Mouse (Mus musculus) gonadal fat pad, adult 2 months (tissue): ENCODE results near the gene Nme7. TPM values are rescaled to one million over a fixed set of nuclear protein-coding genes. Genes with fewer than 3 reads are reported as not detected.

Experiments
- DNase-seq: peaks from one replicate; pipeline ENCODE4 v3.0.0-alpha.2; 2012; ENCODE audit warnings: low read depth
- polyA plus RNA-seq: library from polyadenylated mRNA; depleted of rRNA; stranded (reverse); fragments of >200 nt; gene quantifications from 2 replicates; pipeline ENCODE4 v1.2.3, GENCODE M21; 2012

The Nme7 gene
- polyA plus RNA-seq, 1 experiment: 9.6 TPM

DNA sequence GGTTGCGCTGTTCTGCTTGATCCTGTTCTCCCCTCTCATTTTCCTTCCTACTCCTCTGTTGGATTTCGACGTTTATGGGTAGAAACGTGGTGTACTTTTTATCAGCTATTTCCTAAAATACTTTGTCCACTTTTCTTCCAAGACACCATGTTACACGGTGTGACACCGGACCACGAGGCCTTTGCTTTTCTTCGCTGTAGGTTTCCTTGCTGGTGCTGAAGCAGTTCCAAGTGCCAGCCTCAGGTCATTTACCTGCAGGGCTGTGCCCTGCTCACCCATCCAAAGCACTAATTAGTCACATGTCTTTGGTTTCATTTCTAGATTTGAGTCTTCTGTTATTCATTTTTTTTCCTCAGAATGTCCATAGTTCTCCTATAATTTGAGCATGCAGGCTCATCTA is 79.7 kb downstream of the Nme7 start:
- no peak for DNase-seq

DNA sequence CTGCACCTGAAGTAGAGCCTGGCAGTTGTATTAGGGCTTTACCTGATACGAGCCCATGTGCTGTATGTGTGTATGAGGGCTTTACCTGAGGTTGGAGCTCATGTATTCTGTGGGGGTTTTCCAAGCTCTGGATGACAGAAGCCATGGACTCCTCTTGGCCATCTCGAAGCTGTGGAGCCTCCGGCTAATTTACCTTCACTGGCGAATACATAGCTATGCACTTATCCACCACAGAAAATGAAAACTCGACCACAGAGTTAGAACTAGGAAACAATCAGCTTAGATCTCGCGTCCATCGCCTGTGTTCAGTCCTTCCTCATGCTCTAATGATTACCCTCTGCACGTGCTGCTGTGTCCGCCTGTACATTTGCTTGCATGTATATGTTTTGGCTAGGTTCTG is 80.4 kb downstream of the Nme7 start:
- no peak for DNase-seq

DNA sequence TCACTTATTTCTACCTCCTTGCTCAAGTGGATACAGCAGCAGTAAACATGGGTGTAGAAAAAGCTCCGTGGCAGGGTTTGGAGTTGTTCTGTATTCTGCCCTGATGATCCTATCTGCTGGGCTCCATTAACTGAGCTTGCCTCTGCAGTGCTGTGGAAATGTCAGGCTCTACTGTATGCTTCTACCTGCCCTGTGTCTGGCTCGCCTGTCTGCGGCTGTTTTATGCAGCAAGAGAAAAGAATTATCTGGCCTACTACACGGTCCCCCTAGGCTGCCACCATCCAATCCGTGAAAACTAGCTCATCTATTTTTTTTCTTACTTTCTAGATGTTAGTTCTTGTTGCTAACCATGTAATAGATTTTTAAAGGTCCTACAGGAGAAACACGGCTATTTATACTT is 81.1 kb downstream of the Nme7 start:
- no peak for DNase-seq

DNA sequence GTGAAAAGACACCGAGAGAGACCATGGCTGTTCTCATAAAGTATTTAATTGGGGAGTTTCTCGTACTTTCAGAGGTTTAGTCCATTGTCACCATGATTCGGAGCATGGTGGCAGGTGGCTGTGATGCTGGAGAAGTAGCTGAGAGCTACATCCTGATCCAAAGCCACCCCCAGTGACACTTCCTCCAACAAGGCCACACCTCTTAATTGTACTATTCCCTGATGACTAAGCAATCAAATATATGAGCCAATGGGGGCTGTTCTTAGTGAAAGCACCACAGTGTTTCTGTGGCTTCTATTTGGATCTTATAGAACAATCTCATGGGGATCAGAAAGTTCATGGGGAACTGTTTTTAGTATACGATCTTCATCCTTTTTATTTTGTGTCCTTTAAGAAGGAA is 85.8 kb downstream of the Nme7 start:
- no peak for DNase-seq

DNA sequence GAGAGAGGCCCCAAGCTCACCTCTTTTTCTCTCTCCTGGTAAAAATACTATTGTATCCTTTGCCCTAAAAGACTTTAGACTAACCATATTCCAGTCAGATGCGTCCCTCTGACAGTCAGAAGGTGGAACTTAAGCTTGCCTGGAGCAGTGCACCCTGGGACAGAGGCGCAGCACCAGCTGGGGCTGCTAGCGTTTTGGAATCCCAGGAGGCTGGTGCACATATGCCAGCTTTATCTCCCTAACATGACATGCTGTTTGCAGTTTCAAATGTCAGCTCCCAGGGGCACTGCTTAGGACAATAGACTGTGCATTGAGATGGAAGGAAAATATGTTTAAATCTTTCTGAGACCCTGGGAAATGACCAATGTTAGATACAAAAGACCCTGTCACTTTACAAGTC is 88.3 kb downstream of the Nme7 start:
- no peak for DNase-seq

DNA sequence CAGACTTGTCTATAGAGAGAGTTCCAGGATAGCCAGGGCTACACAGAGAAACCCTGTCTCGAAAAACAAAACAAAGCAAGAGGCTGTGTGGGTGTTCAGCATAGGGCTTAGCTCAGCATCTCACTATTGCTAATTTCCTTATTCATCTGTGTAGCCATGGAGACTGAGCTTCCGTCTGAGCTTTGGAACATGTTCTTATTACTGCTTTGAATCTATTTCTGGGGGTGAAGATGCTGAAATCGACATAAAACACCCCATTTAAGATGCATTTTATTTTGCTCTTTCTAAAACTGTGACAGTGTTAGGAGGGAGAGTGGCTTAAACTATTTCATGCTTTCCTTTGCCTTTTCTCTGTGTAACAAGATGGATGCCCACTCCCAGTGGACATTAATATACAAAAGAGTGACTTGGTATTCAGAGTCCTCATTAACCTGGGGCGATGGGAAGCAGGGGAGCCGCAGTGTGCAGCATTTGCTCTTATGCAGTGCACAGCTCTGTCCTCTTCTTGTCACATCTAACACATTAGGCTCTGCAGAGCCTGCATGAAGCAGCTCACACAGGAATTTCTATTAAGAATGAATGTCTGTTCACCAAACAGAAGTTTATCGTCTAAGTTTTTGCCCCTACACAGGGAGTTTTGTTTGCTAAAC is 91.3 kb downstream of the Nme7 start:
- DNase-seq: no peak

DNA sequence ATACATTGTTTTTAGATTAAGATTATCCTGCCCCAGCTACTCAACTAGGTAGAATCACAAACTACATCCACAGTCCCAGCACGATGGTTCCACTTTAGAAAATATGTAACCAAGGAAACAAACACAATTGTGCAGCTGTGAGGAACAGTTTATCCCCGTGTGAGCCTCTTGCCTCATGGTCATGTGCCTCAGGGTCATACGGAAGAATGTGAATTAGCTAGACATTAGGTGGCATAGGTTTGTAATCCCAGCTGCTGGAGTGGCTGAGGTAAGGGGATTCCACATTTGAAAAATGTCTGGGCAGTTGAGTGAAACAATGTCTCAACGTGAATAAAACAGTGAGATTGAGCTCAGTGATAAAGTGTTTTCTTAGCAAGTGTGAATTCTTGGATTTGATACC is 93.8 kb downstream of the Nme7 start:
- DNase-seq: no peak

DNA sequence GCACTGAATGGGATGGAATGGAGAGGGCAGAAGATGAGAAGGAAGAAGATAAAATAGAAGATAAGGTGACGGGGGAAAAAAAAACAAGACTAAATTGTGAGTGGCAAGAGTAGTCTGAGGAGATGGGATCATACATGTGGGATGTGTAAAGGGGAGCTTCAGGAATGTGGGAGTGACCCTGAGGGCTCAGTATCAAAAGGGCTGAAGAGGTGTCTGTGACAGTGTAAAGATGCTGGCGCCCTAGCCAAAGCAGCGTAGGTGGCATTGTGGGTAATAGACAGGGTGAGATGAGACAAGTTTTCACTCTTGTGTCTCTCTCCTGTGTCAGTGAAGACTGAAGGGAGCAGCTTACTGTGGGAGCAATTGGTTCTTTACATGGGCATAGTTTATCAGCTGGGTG is 95.7 kb downstream of the Nme7 start:
- no peak for DNase-seq

DNA sequence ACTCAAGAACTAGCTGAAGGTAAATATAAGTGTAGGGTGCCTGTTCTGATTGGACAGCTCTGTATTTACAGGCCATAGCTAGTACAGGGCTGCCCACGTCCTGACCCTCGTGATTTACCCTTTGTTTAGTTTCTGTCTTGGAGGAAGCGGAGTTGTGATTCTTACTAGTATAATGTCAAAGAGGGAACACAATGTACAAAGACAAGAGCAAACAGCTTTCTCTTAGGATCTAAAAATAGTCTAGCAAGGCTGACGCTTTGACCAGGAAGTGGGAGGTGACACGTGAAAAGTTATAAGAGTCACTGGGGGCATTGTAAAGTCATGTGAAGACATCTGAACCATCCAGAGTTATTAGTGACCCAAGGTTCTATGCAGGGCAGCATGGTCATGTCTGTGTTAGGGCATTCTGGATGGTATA is 101.5 kb downstream of the Nme7 start:
- no peak for DNase-seq

DNA sequence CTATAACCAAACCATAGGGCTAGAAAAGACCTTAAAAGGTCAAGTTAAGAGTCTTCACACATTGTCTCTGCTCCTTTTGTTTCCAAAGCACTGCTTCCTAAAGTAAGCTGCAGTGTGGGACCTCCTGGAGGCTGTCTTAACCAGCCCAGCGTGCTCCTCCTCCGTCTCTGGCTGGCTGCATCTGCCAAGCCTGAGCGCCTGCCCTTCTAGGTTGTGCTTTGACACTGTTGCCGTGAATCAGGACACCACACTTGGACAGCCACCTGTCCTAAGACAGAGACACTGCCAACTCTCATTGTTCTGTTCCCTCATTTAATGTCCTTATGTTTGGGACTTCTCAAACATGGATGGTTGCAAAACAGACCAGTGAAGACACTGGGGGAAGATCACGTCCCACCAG is 102.6 kb downstream of the Nme7 start:
- no peak for DNase-seq

DNA sequence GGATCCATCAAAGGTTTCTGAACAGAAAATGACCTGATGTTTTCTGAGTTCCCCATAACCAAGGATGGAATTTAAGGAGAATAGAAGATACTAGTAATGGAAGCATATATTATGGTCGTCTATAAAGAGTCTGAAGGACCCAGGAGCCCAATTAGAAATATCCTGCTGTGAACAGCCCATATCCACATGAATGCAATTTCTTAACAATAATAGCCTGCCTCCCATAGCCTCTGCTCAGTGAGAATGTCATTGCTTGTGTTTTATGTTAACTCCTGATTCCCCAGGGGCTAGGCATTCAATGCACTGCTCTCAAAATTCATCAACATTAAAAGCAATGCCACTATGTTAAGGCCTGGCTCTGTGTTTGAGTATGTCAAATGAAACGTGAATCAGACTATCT is 104.7 kb downstream of the Nme7 start:
- no peak for DNase-seq

DNA sequence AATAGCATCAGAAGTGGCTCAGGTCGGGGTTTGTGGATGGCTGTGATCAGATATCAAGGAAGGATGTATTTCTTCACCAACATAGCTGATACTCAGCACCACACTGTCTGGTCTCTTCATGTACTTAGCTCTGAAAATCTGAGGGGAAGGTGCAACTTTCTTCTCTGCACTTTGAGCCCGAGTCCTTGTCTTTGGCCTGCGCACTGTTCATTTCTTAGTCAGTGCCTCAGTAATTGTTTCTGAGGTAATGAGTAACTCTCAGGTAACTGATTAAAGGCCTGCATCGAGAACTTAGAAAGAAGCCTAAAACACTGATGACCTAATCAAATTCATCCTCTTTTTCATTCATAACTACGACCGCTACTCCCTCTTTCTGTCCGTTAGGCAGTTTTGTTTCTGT is 107.4 kb downstream of the Nme7 start:
- no peak for DNase-seq

DNA sequence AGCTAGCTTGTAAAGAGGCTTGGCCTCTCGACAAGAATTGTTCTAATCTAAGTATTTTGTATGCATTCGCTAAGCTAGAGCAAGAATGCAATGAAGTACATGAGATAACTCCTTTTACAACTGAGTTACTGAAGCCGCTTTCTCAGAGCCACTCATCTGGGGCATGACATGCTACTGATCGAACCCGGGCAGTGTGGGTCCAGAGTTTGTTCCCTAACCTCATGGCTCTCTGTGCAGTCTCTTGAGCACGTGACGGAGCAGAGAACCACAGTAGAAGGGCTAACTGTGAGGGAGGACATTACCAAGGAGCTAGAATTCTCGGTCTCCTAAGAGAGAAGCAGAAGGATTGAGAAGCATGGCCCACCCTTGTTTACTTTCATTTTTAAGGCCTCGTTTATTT is 109.0 kb downstream of the Nme7 start:
- DNase-seq: no peak

DNA sequence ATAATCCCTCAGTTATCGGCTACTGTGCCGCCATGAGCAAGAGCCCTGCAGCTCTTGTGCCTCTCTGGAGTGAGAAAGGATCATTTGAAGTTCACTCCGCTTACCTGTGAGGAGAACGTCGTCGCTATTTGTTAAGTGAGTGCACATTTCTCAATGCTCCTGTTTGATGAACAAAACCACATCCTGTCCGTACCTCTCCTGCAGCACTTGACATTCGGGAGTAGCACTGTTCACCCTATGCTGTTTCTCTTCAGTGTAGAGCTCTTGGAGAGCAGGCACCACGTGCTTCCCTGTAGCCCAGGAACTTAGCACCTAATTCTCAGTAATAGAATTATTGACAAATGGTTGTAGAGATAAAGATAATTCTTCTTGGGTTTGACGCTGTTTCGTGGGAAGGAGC is 109.7 kb downstream of the Nme7 start:
- no peak for DNase-seq

DNA sequence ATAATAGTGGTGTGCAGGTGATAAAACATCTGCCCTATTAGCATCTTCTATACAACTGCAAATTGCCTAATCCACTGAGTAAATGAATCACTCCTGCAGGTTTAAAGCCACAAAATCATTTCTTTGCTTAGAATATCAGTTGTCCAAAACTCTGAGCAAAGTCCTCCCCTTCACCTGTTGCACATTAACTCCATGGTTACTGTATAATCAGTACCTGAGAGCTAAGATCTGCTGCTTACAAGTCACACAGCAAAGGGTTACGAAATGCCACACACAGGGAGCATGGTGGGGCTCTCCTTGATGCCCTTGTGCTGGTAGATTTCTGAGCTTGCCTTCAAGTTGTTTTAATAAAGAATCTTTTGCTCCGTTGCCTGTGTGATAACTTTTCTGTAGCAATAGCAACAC is 111.4 kb downstream of the Nme7 start:
- DNase-seq: no peak

DNA sequence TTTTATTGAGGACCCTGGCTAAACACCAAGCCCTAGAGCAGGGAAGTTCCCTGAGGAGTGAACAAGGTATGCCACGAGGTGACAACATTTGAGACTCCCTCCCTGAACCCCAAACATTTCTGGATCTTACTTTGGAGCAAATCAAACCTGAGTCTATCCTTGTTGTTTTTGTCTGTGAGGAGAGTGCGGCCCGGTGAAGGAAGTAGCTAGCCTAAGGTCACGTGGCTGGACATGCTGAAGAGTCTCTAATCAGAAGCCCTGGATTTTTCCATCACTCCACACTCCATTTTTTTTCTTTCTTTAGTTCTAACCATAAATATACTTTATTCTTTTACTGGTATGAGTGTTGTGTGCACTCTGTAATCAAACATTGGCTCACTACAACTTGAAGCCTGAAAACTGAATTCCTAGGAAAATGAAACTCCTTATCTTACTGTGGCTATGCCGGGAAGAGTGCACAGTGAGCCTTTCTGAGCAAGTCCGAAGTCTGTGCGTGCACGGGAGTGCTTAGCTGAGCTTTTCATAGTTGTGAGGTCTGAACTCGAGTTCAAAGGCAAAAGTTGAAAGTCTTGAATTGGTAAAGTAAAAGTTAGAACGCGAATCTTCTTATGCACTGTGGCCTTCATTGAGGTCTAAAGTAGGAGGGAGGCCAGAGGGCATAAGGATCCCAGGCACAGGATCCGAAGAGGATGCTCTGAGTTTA is 112.9 kb downstream of the Nme7 start:
- DNase-seq: no peak

DNA sequence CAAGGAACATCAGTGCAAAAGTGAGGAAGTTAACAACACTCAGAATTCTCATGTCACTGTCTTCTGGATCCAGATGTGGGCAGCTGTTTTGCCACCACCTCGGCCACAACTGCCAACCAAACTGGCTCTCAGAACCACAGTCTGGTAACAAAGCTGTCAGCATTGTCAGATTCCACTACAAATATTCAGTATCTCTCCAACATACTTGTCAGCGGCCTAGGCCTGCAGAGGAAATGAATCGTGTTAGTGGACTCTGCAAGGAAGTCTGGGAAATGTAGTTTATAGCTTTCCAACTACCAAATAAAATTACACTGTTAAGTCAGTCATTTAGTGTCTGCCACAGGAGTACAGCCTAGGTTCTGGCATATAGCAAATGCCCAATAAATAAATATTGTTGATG is 113.7 kb downstream of the Nme7 start:
- no peak for DNase-seq

DNA sequence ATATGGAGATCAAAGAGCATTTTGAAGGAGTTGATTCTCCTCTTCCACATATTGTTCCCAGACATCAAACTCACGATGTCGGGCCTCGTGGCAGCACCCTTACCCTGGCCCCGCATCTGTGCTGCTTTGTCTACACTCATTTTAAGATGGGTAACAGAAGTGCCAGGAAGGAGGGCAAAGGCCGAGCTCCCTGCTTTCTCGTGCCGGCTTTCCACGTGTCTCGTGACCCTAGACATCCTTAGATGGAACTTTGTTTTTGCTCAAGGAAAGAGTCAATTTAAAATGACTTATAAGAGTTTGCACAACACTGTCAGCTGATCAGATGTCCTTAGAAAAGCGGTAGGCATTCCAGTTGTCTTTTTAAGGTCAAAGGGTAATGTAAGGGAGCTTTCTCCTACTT is 114.4 kb downstream of the Nme7 start:
- no peak for DNase-seq

DNA sequence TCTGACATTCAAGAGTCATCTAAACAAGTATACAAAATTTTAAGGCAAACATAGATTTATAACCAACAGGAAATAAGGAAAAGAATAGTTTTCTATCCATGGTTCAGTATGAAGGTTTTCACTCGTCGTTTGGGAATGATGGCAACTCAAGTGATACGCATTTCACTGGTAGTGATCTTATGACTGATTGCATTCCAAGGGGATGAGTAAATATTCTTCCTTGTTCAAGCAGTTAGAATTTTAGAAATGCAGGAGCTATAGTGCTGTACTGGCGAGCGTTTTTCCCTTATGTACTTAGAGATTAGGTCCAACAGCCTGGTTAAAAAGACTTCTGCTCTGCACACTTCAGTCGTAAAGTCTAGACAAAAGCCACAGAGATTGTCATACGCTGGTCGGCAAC is 115.5 kb downstream of the Nme7 start:
- no peak for DNase-seq

DNA sequence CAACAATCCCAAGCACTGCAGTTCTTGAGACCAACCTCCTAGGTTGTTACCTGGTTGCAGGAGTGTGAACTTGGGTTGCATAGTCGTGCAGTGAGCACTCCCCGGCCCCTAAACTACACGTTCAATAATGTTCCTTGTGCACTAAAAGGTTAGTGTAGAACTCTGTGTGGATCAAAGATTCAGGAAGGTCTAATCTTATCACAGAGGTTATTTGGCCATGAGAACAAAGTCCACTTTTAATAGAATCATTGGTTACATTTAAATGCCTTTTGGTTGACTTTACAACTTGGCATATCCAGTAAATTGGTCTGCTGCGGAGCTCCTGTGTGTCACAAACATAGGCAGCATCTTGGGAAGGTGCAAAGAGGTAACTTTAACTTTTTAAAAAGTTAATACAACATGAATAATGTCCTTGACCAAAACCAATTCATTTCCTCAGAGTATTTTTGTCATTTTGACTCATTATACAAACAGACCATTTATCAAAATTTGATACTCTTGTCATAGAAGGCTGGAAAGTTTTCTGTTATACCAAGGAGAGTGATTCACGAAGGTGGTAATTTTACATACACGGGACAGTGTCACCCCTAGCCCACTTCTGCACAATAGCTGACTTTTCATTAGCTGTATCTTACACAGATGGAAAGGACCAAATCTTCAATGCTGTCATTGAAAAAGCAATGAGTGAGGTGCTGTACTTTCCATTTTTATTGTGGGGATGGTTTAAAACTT is 116.9 kb downstream of the Nme7 start:
- DNase-seq: no peak

DNA sequence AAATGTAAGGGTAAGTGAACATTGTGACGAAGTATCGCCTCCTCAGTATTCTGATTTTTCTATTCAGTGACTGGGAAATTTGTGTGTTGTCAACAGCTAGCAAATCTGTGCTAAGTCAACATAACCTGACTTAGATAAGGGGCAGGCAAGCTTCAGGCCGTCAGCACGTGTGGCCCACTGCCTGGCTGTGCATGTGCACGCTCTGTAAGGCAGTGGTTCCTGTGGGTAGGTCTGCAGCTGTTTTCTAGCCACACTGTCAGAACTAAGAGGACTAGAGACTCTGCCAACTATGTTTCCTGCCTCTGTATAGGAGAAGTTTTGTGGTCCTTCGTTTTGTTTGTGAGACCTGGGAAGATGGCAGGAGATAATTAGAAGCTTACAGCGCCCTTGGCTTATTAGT is 122.3 kb downstream of the Nme7 start:
- no peak for DNase-seq

DNA sequence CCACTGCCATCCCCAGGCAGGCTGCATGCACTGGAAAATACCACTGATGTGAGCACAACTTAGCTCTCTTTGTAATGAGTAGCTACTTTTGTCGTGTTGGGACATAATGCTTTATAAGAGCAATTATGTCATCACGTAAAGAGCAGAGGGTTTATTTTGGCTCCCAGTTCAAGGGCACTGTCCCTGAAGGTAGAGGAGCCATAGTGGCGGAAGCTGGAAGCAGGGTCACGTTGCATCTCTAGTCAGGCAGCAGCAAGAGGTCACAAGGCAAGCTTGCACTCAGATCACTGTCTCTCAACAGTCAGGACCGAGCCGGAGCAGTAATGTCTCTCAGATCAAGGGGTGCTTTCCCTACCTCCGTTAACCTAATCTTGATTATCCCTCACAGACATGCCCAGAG is 123.9 kb downstream of the Nme7 start:
- no peak for DNase-seq

DNA sequence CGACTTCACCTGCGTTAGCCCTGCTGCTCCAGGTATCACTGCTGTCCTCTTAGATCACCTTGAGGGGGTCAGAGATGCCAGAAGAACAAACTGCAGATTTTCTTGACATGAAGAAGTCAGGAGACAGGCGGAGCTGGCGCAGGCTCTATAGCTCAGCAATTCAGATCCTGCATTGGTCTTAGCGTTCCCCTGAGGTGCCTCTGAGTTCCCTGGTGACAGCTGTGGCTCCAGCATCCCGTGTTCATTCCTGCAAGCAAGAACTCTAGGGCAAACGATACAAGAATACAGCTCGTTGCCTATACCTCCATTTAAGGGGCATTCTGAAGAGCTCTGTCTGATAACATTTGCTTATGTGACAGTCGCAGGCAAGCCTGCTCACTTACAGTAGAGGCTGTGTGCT is 124.7 kb downstream of the Nme7 start:
- no peak for DNase-seq
